Mouse (Mus musculus) layer of hippocampus, adult 2 months (tissue): ENCODE measurements around the gene Nr5a2. TPM values are rescaled to one million over a fixed set of nuclear protein-coding genes. Genes with fewer than 3 reads are reported as not detected.

Source experiments
- DNase-seq, 2 experiments: peaks; one replicate each; pipeline ENCODE4 v3.0.0; 2022; ENCODE audit warnings: low spot score in 2 of 2
- H3K27ac ChIP-seq: fragments of 200-600 bp; 2 replicates; pipeline ENCODE4 v1.8.1; 2022
- H3K4me3 ChIP-seq: fragments of 200-600 bp; 2 replicates; pipeline ENCODE4 v1.8.1; 2022; ENCODE audit warnings: mild to moderate bottlenecking
- CTCF ChIP-seq: fragments of 200-600 bp; conservative IDR thresholded peaks from 2 replicates; pipeline ENCODE4 v1.8.1; 2022; ENCODE audit warnings: antibody characterized with exemption, mild to moderate bottlenecking, moderate library complexity
- total RNA-seq, 2 experiments: library from RNA; stranded (reverse); gene quantifications; 2 replicates each; pipeline ENCODE4 v1.2.3; 2021

Gene Nr5a2
- total RNA-seq, 2 experiments from 2014 or later = not detected

GRCm38 (mm10) chr1:136958185-136958584 is 2.1 kb downstream of the Nr5a2 start:
- no peak overlapping the region for H3K27ac ChIP-seq

DNA sequence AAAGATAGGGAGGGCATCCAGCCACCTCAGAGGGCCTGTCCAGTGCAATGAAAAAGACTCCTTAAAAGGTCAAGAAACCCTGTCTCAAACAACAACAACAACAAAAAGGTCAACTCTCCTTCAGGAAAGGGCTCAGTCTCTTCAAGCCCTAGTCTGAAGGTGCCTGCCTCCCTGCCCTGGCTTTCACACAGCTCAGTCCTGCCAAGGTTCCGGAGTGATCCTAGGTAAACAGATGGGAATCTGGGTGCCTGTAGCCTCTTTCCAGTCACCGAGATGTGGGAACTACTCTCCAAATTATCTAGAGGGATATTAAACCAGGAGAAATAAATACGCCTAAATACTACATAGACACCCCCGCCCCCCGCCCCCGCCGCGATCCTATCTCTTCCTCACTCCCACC is 2.6 kb downstream of the Nr5a2 start:
- no peak for TF ChIP-seq CTCF
- no peak overlapping the region for H3K27ac ChIP-seq
- H3K4me3 ChIP-seq = no peak overlapping the region
- no peak for DNase-seq

More at GRCm38 (mm10) chr1:136958185-136958584, 2.1 kb downstream of the Nr5a2 start:
- no peak overlapping the region for H3K4me3 ChIP-seq
- DNase-seq = no peak
- TF ChIP-seq CTCF = no peak

- Histone ChIP-seq H3K27ac (no peak overlapping the region), H3K4me3 (no peak overlapping the region)
- no peak for TF ChIP-seq CTCF
- DNase-seq = no peak
Measured at GRCm38 (mm10) chr1:136954108-136954494, 6.1 kb downstream of the Nr5a2 start.

GRCm38 (mm10) chr1:136953444-136954107 is 6.7 kb downstream of the Nr5a2 start:
- H3K4me3 ChIP-seq = no peak overlapping the region
- TF ChIP-seq CTCF = no peak
- DNase-seq = no peak
- no peak overlapping the region for H3K27ac ChIP-seq

- H3K4me3 ChIP-seq = peak overlapping the region; percentile 27
- no peak overlapping the region for H3K27ac ChIP-seq
- no peak for TF ChIP-seq CTCF
- no peak for DNase-seq
Measured at GRCm38 (mm10) chr1:136952609-136953311, 7.5 kb downstream of the Nr5a2 start.

DNA sequence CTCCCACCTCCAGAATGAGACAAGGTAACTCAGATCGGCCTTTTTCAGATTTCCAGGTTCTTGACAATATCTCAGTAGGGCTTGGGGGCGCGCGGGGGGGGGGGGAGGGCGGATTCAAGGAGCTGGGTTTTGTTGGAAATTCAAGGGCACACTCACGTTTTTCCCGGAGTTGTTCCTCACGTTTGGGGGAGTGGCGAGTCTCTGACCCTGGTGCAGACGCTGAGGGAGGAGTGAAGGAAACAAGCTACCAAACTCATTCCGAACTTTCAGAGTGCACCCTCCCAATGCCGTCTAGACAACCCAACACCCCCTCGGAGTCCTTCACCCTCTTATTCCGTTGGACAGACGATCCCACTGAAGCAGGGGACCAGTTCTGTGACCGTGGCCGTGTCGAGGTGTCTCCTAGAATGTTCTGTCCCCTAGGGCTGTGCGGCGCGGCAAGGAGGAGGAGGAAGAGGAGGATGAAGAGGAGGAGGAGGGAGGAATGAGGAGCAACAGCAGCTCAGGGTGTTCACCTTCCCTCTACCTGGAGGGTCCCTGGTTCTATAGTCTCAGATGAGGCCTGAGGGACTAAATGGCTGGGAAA is 8.2 kb downstream of the Nr5a2 start:
- TF ChIP-seq CTCF = no peak
- no peak overlapping the region for H3K4me3 ChIP-seq

DNA sequence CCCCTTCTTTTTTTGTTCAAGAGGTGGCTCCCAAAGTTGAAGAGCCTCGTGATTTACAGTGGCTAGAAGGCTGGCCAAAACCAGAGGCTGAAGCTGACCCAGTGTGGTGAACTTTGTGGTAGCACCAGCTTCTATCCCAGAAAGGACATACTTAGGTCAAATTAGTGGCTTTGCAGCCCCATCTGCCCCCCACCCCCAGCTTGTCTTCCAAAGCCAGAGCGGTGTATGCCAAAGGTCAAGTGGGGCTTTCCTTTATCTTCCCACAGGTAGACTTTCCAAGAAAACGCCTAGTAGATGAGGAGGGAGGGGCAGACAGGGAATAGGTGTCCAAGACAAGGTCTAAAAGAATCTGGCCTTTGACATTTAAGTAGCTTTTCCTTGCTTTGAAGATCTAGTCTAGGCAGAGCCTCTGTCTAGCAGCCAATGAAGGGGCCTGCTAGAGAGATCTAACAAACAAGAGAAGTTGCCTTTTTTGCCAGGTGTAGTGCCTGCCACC is 9.0 kb downstream of the Nr5a2 start:
- no peak for DNase-seq
- Histone ChIP-seq H3K4me3 (no peak overlapping the region), H3K27ac (no peak overlapping the region)
- TF ChIP-seq CTCF = no peak

More for the DNA sequence above, 8.2 kb downstream of the Nr5a2 start:
- H3K27ac ChIP-seq = no peak overlapping the region
- no peak for DNase-seq

- Histone ChIP-seq H3K4me3 (peak overlapping the region; percentile 8), H3K27ac (no peak overlapping the region)
- no peak for DNase-seq
- no peak for TF ChIP-seq CTCF
Measured at GRCm38 (mm10) chr1:136949323-136949741, 10.9 kb downstream of the Nr5a2 start.

- Histone ChIP-seq H3K4me3 (peak overlapping the region; percentile 8), H3K27ac (no peak overlapping the region)
- DNase-seq = no peak
- no peak for TF ChIP-seq CTCF
Measured at GRCm38 (mm10) chr1:136948511-136949275, 11.6 kb downstream of the Nr5a2 start.

- H3K27ac ChIP-seq = no peak overlapping the region
- H3K4me3 ChIP-seq = no peak overlapping the region
- DNase-seq = no peak
- TF ChIP-seq CTCF = no peak
Measured at GRCm38 (mm10) chr1:136948127-136948422, 12.2 kb downstream of the Nr5a2 start.

- no peak overlapping the region for H3K27ac ChIP-seq
- no peak for DNase-seq
- no peak for TF ChIP-seq CTCF
- no peak overlapping the region for H3K4me3 ChIP-seq
Measured at GRCm38 (mm10) chr1:136947394-136948126, 12.7 kb downstream of the Nr5a2 start.

DNA sequence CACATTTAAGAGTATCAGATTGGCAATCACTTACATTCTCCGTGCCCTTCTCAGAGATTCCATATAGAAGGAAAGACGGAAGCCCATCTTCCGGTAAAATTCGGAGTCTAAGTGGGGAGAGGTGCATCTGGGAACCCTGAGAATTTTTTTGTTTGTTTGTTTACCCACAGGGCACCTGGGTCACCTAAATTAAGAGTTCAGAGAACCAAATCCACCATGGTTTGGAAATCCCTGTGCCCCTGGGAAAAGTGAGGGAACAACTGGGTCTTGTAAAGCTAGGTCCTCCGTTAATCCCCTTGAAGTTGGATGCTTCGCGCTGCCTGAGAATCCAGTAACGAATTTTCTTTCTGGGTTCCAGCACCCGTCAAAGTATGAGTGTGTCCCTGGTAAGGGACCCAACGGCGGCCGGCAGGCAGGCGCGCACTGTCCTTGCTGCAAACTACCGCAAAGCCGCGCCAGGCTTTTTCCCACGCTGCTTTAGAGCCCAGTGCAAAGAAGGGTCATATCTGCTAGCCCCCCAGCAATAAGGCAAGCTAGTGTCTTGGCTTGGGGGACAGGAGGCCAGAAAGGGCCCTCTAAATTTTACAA is 13.3 kb downstream of the Nr5a2 start:
- no peak for TF ChIP-seq CTCF
- no peak for DNase-seq
- Histone ChIP-seq H3K27ac (no peak overlapping the region), H3K4me3 (no peak overlapping the region)
